Mouse (Mus musculus): ENCODE measurements around the gene Lcor. TPM values are rescaled to one million over a fixed set of nuclear protein-coding genes. Genes with fewer than 3 reads are reported as not detected.

Gene Lcor
- polyA plus RNA-seq, 1 experiment, result 15.6 TPM

DNA sequence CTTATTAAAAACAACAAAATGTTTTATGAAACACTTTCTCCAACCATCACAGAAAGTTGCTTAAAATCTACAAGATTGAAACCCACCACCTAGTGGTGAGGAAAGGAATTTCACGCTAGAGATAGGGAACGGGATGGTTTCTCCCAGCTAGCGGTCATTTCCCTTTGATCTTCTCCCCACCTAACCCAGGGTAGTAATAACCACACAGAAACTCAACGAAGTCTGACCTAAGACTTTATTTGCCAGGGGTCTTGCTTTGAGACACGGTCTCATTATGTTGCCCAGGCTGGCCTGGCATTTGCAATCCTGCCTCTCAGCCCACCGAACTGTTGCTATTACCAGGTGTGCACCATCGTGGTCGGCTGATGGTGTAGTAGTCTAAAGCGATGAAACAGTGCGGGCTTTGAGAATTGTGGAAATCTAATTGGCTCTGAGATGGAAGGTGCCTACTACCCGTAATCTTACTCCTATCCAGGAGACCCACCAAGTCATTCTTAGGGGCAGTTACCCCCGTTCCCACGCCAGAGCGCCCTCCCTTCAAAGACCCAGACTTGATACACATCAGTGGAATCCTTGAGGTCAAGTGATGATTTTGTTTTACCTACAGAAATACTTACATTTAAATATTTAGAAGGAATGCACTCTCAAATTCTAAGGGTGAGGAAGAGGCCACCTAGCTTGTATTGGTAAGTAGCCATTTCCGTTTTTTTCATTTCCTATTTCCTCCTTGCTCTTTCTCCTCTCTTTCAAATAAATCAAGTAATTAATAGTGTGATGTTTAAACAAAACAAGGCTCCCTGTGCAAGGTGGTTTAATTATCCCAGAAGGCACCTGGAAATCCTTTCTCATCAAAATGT, 1.2 kb upstream of the Lcor start:
- no peaks in the 10 kb centered on the region for H3K9me3 ChIP-seq (replicated peaks; ENCODE audit: control insufficient read depth, insufficient read depth, low read length, poor library complexity, severe bottlenecking)
- TF ChIP-seq CTCF (IDR thresholded peaks at IDR 0.05; ENCODE audit: low read depth, low read length), result no peak
- no peak for TF ChIP-seq POLR2A (IDR thresholded peaks at IDR 0.05; ENCODE audit: insufficient read depth, low read length)
- TF ChIP-seq EP300 (IDR thresholded peaks at IDR 0.05; ENCODE audit: insufficient read depth, low read depth, low read length), result no peak
- H3K36me3 ChIP-seq (ENCODE audit: control insufficient read depth, insufficient read depth, low read length, poor library complexity, severe bottlenecking), result no peaks in the 10 kb centered on the region
- no peak overlapping the region for H3K27ac ChIP-seq (ENCODE audit: insufficient read depth, low read length)
- H3K4me3 ChIP-seq (ENCODE audit: low read depth, low read length), result peak overlapping the region; percentile 18
- peak overlapping the region; percentile 92; the same call in 1 of the 2 replicates for H3K9ac ChIP-seq (ENCODE audit: low read depth, poor library complexity, severe bottlenecking)
- H3K4me1 ChIP-seq (ENCODE audit: control insufficient read depth, insufficient read depth, low read length), result no peaks in the 10 kb centered on the region
- no peaks in the 10 kb centered on the region for H3K27me3 ChIP-seq (ENCODE audit: control insufficient read depth, insufficient read depth, low read length, poor library complexity, severe bottlenecking)

DNA sequence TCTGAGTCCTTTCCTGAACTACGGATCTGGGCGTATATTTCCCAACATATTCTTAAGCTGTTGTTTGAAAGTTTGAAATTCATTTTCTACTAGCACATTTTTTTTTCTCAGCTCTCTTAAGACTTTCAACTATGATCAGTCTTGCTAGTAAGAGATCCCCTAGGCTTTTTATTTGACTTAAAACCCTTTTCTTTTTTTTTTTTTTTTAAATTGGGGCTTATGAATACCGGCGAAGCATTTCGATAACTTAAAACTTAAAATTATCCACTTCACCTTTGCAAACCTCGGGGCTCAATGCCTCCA, 599 bp upstream of the Lcor start:
- H3K27me3 ChIP-seq (ENCODE audit: control insufficient read depth, insufficient read depth, low read length, poor library complexity, severe bottlenecking), result no peaks in the 10 kb centered on the region
- no peaks in the 10 kb centered on the region for H3K9me3 ChIP-seq (replicated peaks; ENCODE audit: control insufficient read depth, insufficient read depth, low read length, poor library complexity, severe bottlenecking)
- no peaks in the 10 kb centered on the region for H3K36me3 ChIP-seq (ENCODE audit: control insufficient read depth, insufficient read depth, low read length, poor library complexity, severe bottlenecking)
- H3K4me3 ChIP-seq (ENCODE audit: low read depth, low read length), result peak overlapping the region; percentile 77
- H3K9ac ChIP-seq (ENCODE audit: low read depth, poor library complexity, severe bottlenecking), result peak overlapping the region; percentile 92
- TF ChIP-seq EP300 (IDR thresholded peaks at IDR 0.05; ENCODE audit: insufficient read depth, low read depth, low read length), result no peak
- TF ChIP-seq POLR2A (IDR thresholded peaks at IDR 0.05; ENCODE audit: insufficient read depth, low read length), result no peak
- TF ChIP-seq CTCF (IDR thresholded peaks at IDR 0.05; ENCODE audit: low read depth, low read length), result no peak
- 0 out of 2 replicates have a peak overlapping the region, but pooled peaks have one; percentile 13 for H3K27ac ChIP-seq (ENCODE audit: insufficient read depth, low read length)
- H3K4me1 ChIP-seq (ENCODE audit: control insufficient read depth, insufficient read depth, low read length), result no peaks in the 10 kb centered on the region

DNA sequence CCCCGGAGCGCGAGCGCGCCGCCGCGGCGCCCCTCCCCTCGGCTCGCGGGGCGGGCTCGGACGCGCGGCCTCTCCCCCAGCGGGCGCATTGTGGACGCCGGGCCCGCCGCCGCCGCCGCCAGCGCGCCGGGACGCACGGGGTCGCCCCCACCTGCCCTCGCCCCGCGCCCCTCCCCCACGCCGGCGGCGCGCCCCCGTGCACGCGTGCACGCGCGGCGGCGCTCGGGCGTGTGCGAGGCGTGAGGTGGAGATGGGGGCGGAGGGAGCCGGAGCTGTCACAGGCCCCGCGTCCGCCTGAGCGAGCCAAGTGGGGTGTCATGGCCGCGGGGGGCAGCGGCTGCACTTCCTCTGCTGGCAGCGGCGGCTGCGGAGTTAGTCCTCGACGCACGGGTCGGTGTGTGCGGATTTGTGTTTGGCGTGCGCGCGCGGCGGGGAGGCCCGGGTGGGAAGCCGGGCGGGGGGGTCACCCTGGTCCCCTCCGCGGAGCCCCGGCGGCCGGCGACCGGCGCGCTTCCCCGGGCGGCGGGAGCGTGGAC, 540 bp downstream of the Lcor start:
- Histone ChIP-seq H3K27me3 (ENCODE audit: control insufficient read depth, insufficient read depth, low read length, poor library complexity, severe bottlenecking) (no peaks in the 10 kb centered on the region), H3K9ac (ENCODE audit: low read depth, poor library complexity, severe bottlenecking) (peak overlapping the region; percentile 92), H3K9me3 (replicated peaks; ENCODE audit: control insufficient read depth, insufficient read depth, low read length, poor library complexity, severe bottlenecking) (no peaks in the 10 kb centered on the region), H3K27ac (ENCODE audit: insufficient read depth, low read length) (no peak overlapping the region), H3K4me3 (ENCODE audit: low read depth, low read length) (peak overlapping the region; percentile 75), H3K4me1 (ENCODE audit: control insufficient read depth, insufficient read depth, low read length) (no peaks in the 10 kb centered on the region), H3K36me3 (ENCODE audit: control insufficient read depth, insufficient read depth, low read length, poor library complexity, severe bottlenecking) (no peaks in the 10 kb centered on the region)
- TF ChIP-seq CTCF (IDR thresholded peaks at IDR 0.05; ENCODE audit: low read depth, low read length), result no peak

DNA sequence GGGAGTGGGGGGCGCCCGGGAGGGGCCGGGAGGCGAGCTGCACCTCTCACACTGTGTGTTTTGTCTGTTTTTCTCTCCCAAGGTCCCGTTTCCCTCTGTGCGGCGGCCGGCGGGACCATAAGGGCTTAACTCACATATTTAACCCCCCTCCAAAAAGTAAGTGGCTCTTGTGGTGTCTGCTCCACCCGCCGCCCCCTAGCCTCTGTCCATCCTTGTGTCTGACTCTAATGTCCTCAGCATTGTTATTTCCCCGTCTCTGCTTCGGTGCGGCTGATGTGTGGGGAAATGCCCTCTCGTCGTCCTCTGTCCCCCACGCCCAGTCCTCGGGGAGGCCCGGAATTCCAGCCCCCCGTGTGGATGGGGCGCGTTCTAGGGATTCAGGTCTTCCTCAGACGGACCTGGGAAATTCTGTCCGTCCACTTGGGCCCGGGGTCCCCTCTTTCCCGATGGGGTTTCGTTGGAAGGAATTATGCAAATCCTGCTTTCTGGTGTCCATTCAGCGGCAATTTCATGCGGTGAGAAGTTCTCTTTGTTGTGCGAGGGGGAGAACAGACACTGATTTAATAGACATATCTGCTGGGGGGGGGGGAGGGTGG, 1.1 kb downstream of the Lcor start:
- no peak for TF ChIP-seq POLR2A (IDR thresholded peaks at IDR 0.05; ENCODE audit: insufficient read depth, low read length)
- TF ChIP-seq CTCF (IDR thresholded peaks at IDR 0.05; ENCODE audit: low read depth, low read length), result no peak
- no peak for TF ChIP-seq EP300 (IDR thresholded peaks at IDR 0.05; ENCODE audit: insufficient read depth, low read depth, low read length)
- Histone ChIP-seq H3K27me3 (ENCODE audit: control insufficient read depth, insufficient read depth, low read length, poor library complexity, severe bottlenecking) (no peaks in the 10 kb centered on the region), H3K4me3 (ENCODE audit: low read depth, low read length) (peak overlapping the region; percentile 75), H3K9me3 (replicated peaks; ENCODE audit: control insufficient read depth, insufficient read depth, low read length, poor library complexity, severe bottlenecking) (no peaks in the 10 kb centered on the region), H3K4me1 (ENCODE audit: control insufficient read depth, insufficient read depth, low read length) (no peaks in the 10 kb centered on the region), H3K27ac (ENCODE audit: insufficient read depth, low read length) (no peak overlapping the region), H3K36me3 (ENCODE audit: control insufficient read depth, insufficient read depth, low read length, poor library complexity, severe bottlenecking) (no peaks in the 10 kb centered on the region), H3K9ac (ENCODE audit: low read depth, poor library complexity, severe bottlenecking) (peak overlapping the region; percentile 92)

DNA sequence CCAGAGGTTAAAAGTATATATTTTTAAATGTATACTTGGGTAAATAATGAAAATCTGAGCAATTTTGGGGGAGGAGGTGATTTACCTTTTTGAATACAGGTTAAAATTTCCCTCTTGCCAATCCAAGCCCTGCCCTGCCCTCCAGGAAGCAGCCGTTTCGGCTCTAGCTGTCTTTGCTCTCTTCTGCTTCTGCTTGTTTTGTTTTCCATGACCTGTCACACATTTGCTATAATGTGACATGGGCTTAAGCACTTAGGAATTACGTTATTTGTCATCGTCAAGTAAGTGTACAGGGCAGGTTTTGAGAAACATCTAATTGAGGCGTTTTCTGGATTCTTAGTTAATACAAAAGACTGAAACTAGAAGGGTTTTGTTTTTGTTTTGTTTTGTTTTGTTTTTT, 1.9 kb downstream of the Lcor start:
- Histone ChIP-seq H3K4me1 (ENCODE audit: control insufficient read depth, insufficient read depth, low read length) (no peaks in the 10 kb centered on the region), H3K27me3 (ENCODE audit: control insufficient read depth, insufficient read depth, low read length, poor library complexity, severe bottlenecking) (no peaks in the 10 kb centered on the region), H3K36me3 (ENCODE audit: control insufficient read depth, insufficient read depth, low read length, poor library complexity, severe bottlenecking) (no peaks in the 10 kb centered on the region), H3K27ac (ENCODE audit: insufficient read depth, low read length) (no peak overlapping the region), H3K4me3 (ENCODE audit: low read depth, low read length) (no peak overlapping the region), H3K9ac (ENCODE audit: low read depth, poor library complexity, severe bottlenecking) (no peak overlapping the region), H3K9me3 (replicated peaks; ENCODE audit: control insufficient read depth, insufficient read depth, low read length, poor library complexity, severe bottlenecking) (no peaks in the 10 kb centered on the region)
- no peak for TF ChIP-seq CTCF (IDR thresholded peaks at IDR 0.05; ENCODE audit: low read depth, low read length)
- no peak for TF ChIP-seq EP300 (IDR thresholded peaks at IDR 0.05; ENCODE audit: insufficient read depth, low read depth, low read length)

DNA sequence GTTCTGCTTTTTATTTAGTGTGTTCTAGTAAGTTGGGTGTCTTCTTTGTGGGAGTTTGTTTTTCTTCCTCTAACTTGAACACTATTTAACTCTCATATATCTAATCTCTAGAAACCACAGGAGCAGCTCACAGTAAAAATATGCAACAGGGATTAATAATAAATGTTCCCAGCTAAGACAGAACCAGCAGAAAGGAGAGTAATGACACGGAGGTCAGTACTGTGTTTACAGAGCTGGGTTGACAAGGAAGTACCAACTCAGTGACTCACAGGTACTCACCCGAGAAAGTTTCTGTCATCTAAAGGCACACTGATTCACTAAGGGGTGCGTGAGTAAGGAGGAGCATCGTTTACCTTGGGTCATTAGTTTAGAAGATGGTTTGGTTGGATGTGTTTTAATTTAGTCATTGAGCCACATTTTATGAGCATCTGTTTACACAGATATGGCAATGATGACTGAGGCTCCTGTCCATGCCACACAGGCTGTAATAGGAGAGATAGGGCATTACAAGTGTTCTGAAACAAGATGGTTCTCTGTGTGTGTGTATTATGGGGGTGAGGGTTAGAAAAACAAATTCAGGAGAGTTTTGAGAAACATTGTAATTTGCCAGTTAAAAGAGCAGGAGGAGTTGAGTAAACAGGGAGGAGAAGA, 13.1 kb downstream of the Lcor start:
- no peak for TF ChIP-seq EP300 (IDR thresholded peaks at IDR 0.05; ENCODE audit: insufficient read depth, low read depth, low read length)
- TF ChIP-seq POLR2A (IDR thresholded peaks at IDR 0.05; ENCODE audit: insufficient read depth, low read length), result no peak
- no peak for TF ChIP-seq CTCF (IDR thresholded peaks at IDR 0.05; ENCODE audit: low read depth, low read length)
- no peak overlapping the region for H3K9ac ChIP-seq (ENCODE audit: low read depth, poor library complexity, severe bottlenecking)

More for the DNA sequence above, 13.1 kb downstream of the Lcor start:
- Histone ChIP-seq H3K27me3 (ENCODE audit: control insufficient read depth, insufficient read depth, low read length, poor library complexity, severe bottlenecking) (no peaks in the 10 kb centered on the region), H3K36me3 (ENCODE audit: control insufficient read depth, insufficient read depth, low read length, poor library complexity, severe bottlenecking) (no peaks in the 10 kb centered on the region), H3K9me3 (replicated peaks; ENCODE audit: control insufficient read depth, insufficient read depth, low read length, poor library complexity, severe bottlenecking) (no peaks in the 10 kb centered on the region), H3K4me1 (ENCODE audit: control insufficient read depth, insufficient read depth, low read length) (peaks cover 2% of the 10 kb centered on the region), H3K27ac (ENCODE audit: insufficient read depth, low read length) (no peak overlapping the region), H3K4me3 (ENCODE audit: low read depth, low read length) (no peak overlapping the region)

Measured in ES-Bruce4 (cell line).